Mouse (Mus musculus) G1E (cell line): Measurements from ENCODE around the gene Nmbr. TPM values are rescaled to one million over a fixed set of nuclear protein-coding genes. Genes with fewer than 3 reads are reported as not detected.

Experiments used
- ATAC-seq: 2 replicates; pipeline ENCODE4 v1.8.0; 2016; ENCODE audit warnings: mild to moderate bottlenecking; ENCODE audit not compliant: insufficient number of reproducible peaks, poor library complexity, low FRiP score, severe bottlenecking; ENCODE audit errors: extremely low read depth
- DNase-seq: peaks from one replicate; pipeline ENCODE4 v3.0.0; 2012; ENCODE audit warnings: low spot score
- H3K27me3 ChIP-seq: 2 replicates; pipeline ENCODE4 v1.6.1; 2012; ENCODE audit warnings: mild to moderate bottlenecking, low read length, inconsistent platforms; ENCODE audit not compliant: insufficient read depth
- H3K36me3 ChIP-seq: replicated peaks from 2 replicates; pipeline ENCODE3; 2012; ENCODE audit warnings: mild to moderate bottlenecking, inconsistent platforms
- H3K4me1 ChIP-seq: 2 replicates; pipeline ENCODE4 v1.6.1; 2012; ENCODE audit warnings: low read depth, low read length, inconsistent platforms, mixed read lengths; ENCODE audit not compliant: insufficient read depth
- H3K4me3 ChIP-seq: 2 replicates; pipeline ENCODE4 v1.5.1; 2012; ENCODE audit warnings: low read depth, mild to moderate bottlenecking, inconsistent platforms, low read length, moderate library complexity, mixed read lengths
- H3K9me3 ChIP-seq: replicated peaks from 2 replicates; pipeline ENCODE4 v1.6.1; 2012; ENCODE audit warnings: inconsistent platforms
- CTCF ChIP-seq: IDR thresholded peaks from 2 replicates; pipeline ENCODE4 v1.5.1; 2012; ENCODE audit warnings: low read depth, low read length, inconsistent platforms, mixed read lengths
- GATA1 ChIP-seq: IDR thresholded peaks from 2 replicates; pipeline ENCODE4 v1.6.1; 2012; ENCODE audit warnings: borderline replicate concordance, low read length, inconsistent platforms, mixed read lengths
- GATA2 ChIP-seq: IDR thresholded peaks from 2 replicates; pipeline ENCODE4 v1.6.1; 2012; ENCODE audit warnings: low read depth, low read length, inconsistent platforms, borderline replicate concordance
- POLR2AphosphoS5 ChIP-seq: IDR thresholded peaks from 2 replicates; pipeline ENCODE4 v1.6.1; 2012; ENCODE audit warnings: low read depth, low read length, inconsistent platforms; ENCODE audit not compliant: insufficient replicate concordance
- TAL1 ChIP-seq: conservative IDR thresholded peaks from 2 replicates; pipeline ENCODE4 v1.6.1; 2012; ENCODE audit warnings: low read depth, low read length, inconsistent platforms, mixed read lengths
- polyA plus RNA-seq: library from polyadenylated mRNA; stranded (reverse); fragments of >175 nt; gene quantifications from 2 replicates; pipeline ENCODE4 v1.2.3, GENCODE M21; 2012
- total RNA-seq, 2 experiments: library from RNA; stranded (forward) in 1 of 2; stranded (reverse) in 1 of 2; fragments of 200-1000 nt in 1 of 2; fragments of >200 nt in 1 of 2; fragmentation: Nextera tagmentation in 1 of 2; gene quantifications; 2 replicates each; pipeline ENCODE4 v1.2.3; 2014 to 2017

Nmbr gene
- total RNA-seq (2014; fragmentation: Nextera tagmentation) (not detected in 2 replicates), total RNA-seq (2017) (0.27 and 0.46 TPM in 2 replicates), polyA plus RNA-seq (not detected in 2 replicates)

- no peak for TF ChIP-seq GATA1
- TF ChIP-seq CTCF = no peak; the same call in 1 of the 2 replicates
- no peak for TF ChIP-seq POLR2AphosphoS5
- TF ChIP-seq GATA2 = no peak
- TF ChIP-seq TAL1 = no peak
- DNase-seq (peak; percentile 67), ATAC-seq (peak; percentile 96)
- Histone ChIP-seq H3K4me3 (peak within 1 kb of the TSS; percentile 94), H3K36me3 (peaks cover 14% of the 10 kb centered on the region), H3K4me1 (peaks cover 15% of the 10 kb centered on the region), H3K27me3 (no peaks in the 10 kb centered on the region), H3K9me3 (no peaks in the 10 kb centered on the region)
Observed at GRCm38 (mm10) chr10:14705072-14706066, at the start of gene Nmbr, which contains the start of gene Vta1. TSS of gene Nmbr (plus strand) at chr10:14705591. TSS of gene Vta1 (minus strand) at chr10:14705560.

GRCm38 (mm10) chr10:14660875-14661274, 44.5 kb upstream of the Nmbr start:
- no peak for DNase-seq
- Histone ChIP-seq H3K4me3 (no peak overlapping the region), H3K27me3 (no peaks in the 10 kb centered on the region), H3K9me3 (no peaks in the 10 kb centered on the region), H3K4me1 (no peaks in the 10 kb centered on the region), H3K36me3 (peaks cover 42% of the 10 kb centered on the region)
- ATAC-seq = no peak
- no peak for TF ChIP-seq GATA2
- TF ChIP-seq POLR2AphosphoS5 = no peak
- no peak for TF ChIP-seq CTCF

- ATAC-seq = no peak
- TF ChIP-seq GATA2 (no peak), CTCF (no peak), TAL1 (no peak), POLR2AphosphoS5 (no peak), GATA1 (no peak)
- Histone ChIP-seq H3K27me3 (no peaks in the 10 kb centered on the region), H3K4me1 (no peaks in the 10 kb centered on the region), H3K36me3 (peaks cover 41% of the 10 kb centered on the region), H3K4me3 (no peak overlapping the region), H3K9me3 (no peaks in the 10 kb centered on the region)
- no peak for DNase-seq
Observed at GRCm38 (mm10) chr10:14666147-14666546, 39.2 kb upstream of the Nmbr start.

DNA sequence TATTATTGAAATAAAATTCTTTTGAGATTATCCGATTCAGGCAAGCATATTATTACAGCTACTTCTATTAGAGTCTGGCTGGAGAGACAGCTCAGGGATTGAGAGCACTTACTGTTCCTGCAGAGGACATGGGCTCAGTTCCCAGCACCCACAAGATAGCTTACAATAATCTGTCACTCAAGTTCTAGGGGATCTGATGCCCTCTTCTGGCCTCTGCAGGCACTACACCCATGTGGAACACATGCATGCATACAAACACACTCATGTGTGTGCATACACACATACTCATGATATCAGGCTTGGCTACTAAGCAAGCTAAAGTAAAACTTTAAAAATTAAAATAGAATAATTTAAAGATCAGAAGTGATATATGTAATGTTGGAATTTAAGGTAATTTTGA, 19.7 kb upstream of the Nmbr start:
- H3K27me3 ChIP-seq = no peaks in the 10 kb centered on the region
- no peak for TF ChIP-seq TAL1
- TF ChIP-seq POLR2AphosphoS5 = no peak
- TF ChIP-seq CTCF = no peak
- TF ChIP-seq GATA2 = no peak
- TF ChIP-seq GATA1 = no peak
- peaks cover 29% of the 10 kb centered on the region for H3K36me3 ChIP-seq
- H3K9me3 ChIP-seq = no peaks in the 10 kb centered on the region
- no peak for DNase-seq
- H3K4me1 ChIP-seq = peaks cover 18% of the 10 kb centered on the region
- no peak overlapping the region for H3K4me3 ChIP-seq
- ATAC-seq = no peak

DNA sequence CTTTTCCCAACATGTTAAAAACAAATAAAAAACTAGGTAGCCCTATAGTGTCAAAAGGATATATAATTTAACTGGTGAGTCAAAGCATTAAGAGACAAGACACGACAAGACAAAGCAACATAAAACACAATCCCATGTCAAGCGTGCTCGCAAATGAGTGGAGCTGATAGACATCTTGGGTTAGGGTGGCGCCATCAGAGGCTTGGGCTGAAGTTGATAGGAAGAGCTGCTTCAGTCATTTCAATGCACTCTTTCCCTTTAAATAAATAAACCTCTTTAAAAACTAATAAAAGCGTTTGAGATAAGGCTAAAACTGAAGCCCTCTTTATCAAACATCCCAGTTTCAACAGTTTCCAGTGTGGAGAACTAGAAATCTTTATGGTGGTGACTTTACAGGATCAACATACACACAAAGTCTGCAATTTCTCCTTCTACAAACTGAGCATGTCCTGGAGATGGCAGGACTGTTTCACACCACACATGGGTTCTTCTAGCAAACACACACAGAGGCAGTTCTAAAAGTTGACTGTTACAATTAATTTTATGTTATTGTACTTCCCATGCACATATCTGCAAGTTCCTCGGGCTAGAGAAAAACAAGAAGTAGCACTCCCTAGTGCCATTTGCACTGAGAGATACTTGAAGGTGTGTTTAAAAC, 16.5 kb upstream of the Nmbr start:
- TF ChIP-seq CTCF (no peak), GATA1 (no peak), POLR2AphosphoS5 (no peak), GATA2 (no peak), TAL1 (no peak)
- Histone ChIP-seq H3K27me3 (no peaks in the 10 kb centered on the region), H3K9me3 (no peaks in the 10 kb centered on the region), H3K36me3 (peaks cover 34% of the 10 kb centered on the region), H3K4me1 (peaks cover 18% of the 10 kb centered on the region), H3K4me3 (no peak overlapping the region)
- peak; percentile 82 for ATAC-seq
- DNase-seq = no peak

- Histone ChIP-seq H3K4me3 (no peak overlapping the region), H3K36me3 (peaks cover 33% of the 10 kb centered on the region), H3K9me3 (no peaks in the 10 kb centered on the region), H3K4me1 (peaks cover 18% of the 10 kb centered on the region), H3K27me3 (no peaks in the 10 kb centered on the region)
- no peak for TF ChIP-seq POLR2AphosphoS5
- no peak for TF ChIP-seq TAL1
- no peak for TF ChIP-seq GATA2
- ATAC-seq = no peak
- no peak for DNase-seq
Observed at GRCm38 (mm10) chr10:14690349-14690748, 15.0 kb upstream of the Nmbr start.
